Mouse (Mus musculus): ENCODE results near the gene Tnfsf14.

GRCm38 (mm10) chr17:57209330-57209729 is 15.4 kb upstream of the Tnfsf14 start:
- no peak for TF ChIP-seq CTCF (IDR thresholded peaks at IDR 0.05; ENCODE audit: control insufficient read depth, insufficient read depth, insufficient replicate concordance, low read depth, low read length)
- no peak for TF ChIP-seq POLR2A (IDR thresholded peaks at IDR 0.05; ENCODE audit: control insufficient read depth, low read depth, low read length)
